Mouse (Mus musculus): Measurements from ENCODE around the gene Ctso.

- TF ChIP-seq EP300 (IDR thresholded peaks at IDR 0.05; ENCODE audit: insufficient read depth, low read depth, low read length) (no peak), CTCF (IDR thresholded peaks at IDR 0.05) (no peak), POLR2A (IDR thresholded peaks at IDR 0.05; ENCODE audit: insufficient read depth, low read depth, low read length) (no peak)
Measured at GRCm38 (mm10) chr3:81885566-81885965, 46.8 kb upstream of the Ctso start.
